Mouse (Mus musculus) mesoderm, embryonic 11.5 days (tissue): Measurements from ENCODE around the gene Actn3.
"Not testable (repeated sequence)": the region's sequence is repeated elsewhere in the genome, so short reads cannot be mapped to it uniquely, and the experiment has no call there.

ENCODE experiments used
- DNase-seq: peaks from one replicate; pipeline ENCODE4 v3.0.0-alpha.2; 2012; ENCODE audit warnings: low read depth, low spot score

The Actn3 gene

GRCm38 (mm10) chr19:4859081-4859480, 18.6 kb downstream of the Actn3 start:
- no peak for DNase-seq

DNA sequence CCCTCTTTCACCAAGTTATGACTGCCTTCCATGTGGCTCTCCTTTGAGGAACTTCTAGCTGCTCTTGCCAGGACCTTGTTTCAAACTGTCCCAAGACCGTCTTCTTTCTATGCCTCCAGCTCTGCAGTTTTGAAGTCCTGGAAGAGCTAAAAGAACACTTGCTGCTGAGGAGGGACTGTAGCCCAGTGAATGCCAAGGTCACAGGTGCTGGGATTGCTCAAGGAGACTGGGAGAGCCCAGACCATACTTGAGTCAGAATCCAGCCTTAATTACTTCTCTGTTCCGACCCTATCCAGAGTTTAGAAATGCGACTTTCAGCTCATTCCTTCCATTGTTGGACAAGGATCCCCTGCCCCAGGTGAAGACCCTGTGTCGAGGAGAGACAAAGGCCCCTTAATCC, 21.8 kb downstream of the Actn3 start:
- DNase-seq: no peak

GRCm38 (mm10) chr19:4855470-4855820, 22.3 kb downstream of the Actn3 start:
- no peak for DNase-seq

DNA sequence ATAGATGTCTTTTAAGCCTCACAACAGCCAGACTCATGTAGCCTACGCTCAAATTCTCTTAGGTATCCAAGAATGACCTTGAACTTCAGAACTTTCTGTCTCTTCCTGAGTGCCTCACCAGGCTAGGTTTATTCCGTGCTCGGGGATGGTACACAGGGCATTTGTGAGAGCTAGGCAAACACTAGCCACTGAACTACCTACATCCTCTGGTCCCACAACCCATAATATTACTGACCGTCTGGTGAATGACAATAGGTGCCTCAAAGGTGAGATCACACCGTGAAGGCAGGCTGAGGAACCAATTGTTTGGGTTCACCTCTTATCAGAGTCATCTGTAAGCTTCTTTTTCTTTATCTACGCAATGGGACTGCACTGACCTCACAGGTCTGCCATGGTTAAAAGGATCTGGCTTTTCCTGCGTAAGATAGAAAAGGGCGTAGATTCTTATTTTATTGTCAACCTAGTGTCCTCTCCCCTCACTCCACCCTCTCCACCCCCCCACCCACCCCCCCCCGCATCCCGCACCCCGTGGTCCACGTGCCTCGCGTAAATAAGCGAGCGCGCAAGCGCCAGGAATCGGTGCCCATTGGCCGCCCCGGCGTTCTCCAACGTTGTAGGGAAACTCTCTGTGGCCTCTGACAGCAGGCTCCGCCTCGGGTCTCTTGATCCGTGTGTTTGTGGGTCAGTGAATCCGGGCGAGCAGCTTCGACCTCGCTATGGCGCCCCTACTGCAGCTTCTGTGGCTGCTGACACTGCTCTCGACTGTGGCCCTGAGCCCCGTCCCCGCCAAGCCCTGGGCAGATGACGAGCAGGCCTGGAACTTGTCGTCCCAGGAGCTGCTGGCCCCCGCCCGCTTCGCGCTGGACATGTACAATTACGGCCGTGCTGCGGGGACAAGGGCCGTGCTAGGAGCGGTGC, 22.9 kb downstream of the Actn3 start, which contains the start of gene Ctsf:
Gene Ctsf (plus strand): TSS at position 579 of the 918 bp plus-strand sequence.
- peak; percentile 88 for DNase-seq

DNA sequence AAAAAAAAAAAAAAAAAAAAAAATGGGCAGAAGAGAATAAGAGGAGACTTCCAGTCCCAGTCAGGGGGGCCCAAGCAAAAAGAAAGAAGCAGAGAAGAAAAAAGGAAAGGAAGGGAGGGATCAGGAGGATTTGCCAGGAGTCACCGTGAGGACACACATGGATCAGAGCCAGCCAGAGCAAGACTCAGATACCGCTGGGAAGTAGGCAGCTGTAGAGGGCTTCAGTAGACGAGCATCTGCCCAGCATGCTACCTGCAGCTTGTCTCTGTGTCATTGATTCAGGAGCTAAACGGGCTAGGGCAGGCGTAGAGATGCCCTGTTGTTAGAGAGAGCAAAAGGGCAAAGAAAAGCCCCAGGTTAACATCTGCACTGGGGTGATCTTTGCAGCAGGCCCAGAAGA, 27.4 kb downstream of the Actn3 start:
- DNase-seq: no peak

- no peak for DNase-seq
Measured at GRCm38 (mm10) chr19:4849800-4850199, 27.9 kb downstream of the Actn3 start.

DNA sequence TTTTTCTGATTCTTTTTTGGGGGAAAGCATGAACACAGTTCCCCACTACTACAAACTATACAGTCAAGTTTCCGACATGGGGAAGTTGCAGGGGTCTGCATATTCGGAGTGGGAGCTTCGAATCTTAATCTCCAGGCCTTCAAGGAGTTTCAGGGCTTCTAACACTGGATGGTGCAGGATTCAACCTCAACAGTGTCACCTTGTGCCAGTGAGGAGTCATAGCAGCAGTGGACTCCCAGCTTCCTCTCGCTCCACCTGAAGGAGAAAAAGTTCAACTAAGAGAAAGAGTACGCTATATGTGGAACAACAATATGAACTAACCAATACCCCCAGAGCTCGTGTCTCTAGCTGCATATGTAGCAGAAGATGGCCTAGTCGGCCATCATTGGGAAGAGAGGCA, 30.2 kb downstream of the Actn3 start:
- DNase-seq: peak; percentile 29

- no peak for DNase-seq
Measured at GRCm38 (mm10) chr19:4845846-4846245, 31.9 kb downstream of the Actn3 start.

DNA sequence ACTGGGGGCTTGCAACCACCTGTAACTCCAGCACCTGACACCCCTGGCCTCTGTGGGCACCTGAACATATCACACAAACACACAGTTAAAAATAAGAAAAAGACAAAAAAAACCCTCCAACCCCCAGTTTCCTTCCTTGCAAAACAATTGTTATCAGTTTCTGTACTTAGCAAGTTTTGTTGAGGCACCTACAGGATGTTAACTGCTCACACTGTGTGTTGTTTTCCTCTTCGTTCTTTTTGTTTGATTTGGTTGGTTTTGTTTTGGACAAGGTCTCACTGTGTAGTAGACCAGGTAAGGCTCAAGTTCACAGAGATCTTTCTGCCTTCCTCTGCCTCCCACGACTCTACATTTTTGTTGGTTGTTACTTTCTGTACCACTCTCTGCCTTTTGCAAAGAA, 35.1 kb downstream of the Actn3 start:
- no peak for DNase-seq

DNA sequence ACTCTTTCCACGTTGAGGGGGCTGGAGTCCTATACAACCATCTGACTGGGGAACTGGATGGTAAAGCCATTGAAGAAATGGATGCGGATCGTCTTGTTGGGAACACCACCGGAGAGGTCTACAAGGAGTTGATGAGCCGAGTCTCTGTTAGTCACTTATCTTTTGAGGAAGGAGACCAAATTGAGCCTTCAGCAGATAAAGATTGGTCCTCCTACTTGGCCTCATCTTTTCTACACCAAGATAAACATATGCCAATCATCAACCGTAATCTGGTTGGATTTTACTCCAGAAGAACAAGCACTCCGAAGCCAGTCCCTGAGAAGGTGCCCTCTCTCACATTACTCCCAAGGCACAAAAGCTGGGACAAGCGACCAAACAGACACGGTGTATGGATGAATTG, 36.9 kb downstream of the Actn3 start:
- no peak for DNase-seq

DNA sequence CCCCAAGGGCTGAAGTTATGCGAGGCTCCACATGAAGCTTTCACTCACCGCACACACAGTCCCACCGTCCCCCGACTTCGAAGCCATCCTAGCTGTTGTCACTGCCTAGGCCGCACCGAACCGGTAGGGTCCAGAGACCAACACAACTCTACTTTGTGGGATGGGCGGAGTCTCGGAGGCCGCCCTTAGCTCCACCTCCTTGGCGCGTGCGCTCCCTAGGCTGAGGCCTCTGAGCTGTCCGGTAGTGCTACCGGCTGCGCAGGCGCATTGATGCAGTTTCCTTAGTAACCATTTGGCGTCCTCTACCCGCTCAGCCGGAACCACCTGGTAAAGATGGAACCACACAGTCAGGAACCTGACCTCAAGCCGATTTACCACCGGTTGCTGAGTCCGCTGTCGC, 38.6 kb downstream of the Actn3 start, which contains the start of the genes Ccs and Ccdc87:
Gene Ccs (minus strand): TSS at position 184 of the 400 bp plus-strand sequence.
Gene Ccdc87 (plus strand): TSS at position 218 of the 400 bp plus-strand sequence.
- peak; percentile 96 for DNase-seq

DNA sequence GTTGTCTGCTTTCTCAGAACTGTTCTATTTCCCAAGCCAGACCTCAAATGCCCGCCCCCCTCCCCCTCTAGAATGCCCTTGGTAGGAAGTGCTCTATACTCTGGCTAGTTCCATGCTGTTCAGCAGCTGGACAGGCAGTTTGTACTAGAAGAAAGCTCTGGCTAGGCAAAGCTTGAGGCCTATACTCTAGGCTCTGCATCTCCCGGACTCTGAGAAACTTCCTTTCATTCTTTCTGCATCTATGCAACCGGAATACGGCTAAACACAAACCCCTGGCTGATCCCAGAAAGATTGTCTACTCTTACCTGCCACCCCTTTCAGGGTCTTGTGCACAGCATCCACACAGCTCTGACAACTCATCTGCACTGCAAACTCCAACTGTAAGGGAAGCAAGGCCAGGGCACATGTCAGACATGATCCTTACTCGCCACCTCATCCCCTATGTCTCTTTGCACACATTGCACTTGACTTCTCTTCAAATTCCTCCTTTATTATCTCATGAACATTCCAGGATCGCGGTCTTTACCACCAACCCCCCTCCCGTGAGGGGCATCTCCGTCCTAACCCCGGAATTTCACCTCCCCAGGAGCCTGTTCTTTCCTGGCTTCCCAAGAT, 39.1 kb downstream of the Actn3 start:
- DNase-seq: no peak

DNA sequence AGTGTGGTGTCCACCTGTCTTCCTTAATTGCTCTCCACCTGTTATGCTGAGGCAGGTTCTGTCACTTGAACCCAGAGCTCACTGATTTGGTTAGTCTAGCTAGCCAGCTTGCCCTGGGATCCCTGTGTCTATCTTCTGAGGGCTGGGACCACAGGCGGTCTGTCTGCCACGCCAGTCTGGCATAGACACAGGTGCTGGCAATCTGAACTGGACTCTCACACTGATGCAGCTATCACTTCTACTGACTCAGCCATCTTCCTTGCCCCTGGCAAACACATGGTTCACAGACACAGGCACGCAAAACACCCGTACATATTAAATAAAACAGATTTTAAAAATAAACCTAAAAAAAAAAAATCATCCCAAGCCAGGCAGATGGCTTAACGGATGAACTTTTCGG, 40.7 kb downstream of the Actn3 start:
- DNase-seq: no peak

DNA sequence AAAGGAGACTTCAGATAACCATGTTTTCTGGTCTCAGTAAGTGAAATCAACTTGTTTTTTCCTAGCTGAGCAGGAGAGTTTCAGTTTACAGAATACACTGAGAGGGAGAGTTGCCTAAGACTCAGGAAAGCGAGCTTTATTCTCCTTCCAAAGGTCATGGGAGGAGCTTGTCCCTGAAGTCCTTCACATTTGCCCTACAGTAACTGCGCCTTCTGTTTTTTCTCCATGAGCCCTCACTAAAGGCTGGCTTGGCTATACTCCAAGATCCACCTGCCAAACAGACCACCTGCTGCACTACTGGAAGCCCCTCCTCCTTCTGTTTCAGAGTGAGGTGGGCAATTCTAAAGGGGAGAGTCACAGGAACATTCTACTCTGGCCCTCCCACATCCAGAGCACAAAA, 41.6 kb downstream of the Actn3 start:
- DNase-seq: no peak

GRCm38 (mm10) chr19:4833977-4834376, 43.7 kb downstream of the Actn3 start:
- no peak for DNase-seq

GRCm38 (mm10) chr19:4829156-4829555, 48.6 kb downstream of the Actn3 start:
- no peak for DNase-seq

GRCm38 (mm10) chr19:4828444-4829114, 49.1 kb downstream of the Actn3 start:
- DNase-seq: no peak

DNA sequence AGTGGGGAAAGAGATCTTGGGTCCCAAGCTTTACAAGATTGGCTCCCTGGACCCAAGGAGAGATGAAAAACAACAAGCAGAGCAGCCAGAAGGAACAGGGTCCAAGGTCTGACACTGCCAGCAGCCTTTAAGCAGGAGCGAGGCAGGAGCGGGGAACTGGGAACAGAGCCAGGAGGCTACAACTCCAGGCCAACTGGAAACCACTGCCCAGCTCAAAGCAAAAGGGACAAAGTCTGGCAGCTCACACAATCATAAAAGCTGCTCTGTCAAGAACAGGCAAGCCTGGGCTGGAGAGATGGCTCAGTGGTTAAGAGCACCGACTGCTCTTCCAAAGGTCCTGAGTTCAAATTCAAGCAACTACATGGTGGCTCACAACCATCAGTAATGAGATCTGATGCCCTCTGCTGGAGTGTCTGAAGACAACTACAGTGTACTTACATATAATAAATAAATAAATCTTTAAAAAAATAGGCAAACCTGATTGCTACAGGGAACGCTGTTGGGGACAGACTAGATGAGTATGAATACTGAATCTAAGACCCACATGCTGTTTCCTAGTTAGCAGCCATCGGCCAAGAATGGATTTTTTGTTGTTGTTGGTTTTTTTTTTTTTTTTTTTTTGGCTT, 56.9 kb downstream of the Actn3 start:
- DNase-seq: no peak

- no peak for DNase-seq
Measured at GRCm38 (mm10) chr19:4817182-4817835, 60.4 kb downstream of the Actn3 start.

GRCm38 (mm10) chr19:4813015-4813414, 64.7 kb downstream of the Actn3 start:
- DNase-seq: peak; percentile 29

GRCm38 (mm10) chr19:4812334-4812949, 65.3 kb downstream of the Actn3 start:
- DNase-seq: not testable (repeated sequence)
